Mouse (Mus musculus) midbrain, embryonic 15.5 days (tissue): ENCODE measurements at regions not wholly inside any gene's neighbourhood (a gene's known extent, or its start where the extent isn't known, plus 50 kb on each side); places are given as distances from the start of the nearest gene placed in this dataset.

ENCODE experiments used
- ATAC-seq: fragments of 200-750 bp; cut with Nextera tagmentation; replicated peaks from 2 replicates; pipeline ENCODE4 v1.8.0; 2017; ENCODE audit warnings: moderate TSS enrichment
- H3K27ac ChIP-seq: fragments of 300-500 bp; sonication (generic); 2 replicates; pipeline ENCODE4 v1.5.1; 2015; ENCODE audit warnings: mild to moderate bottlenecking, inconsistent platforms
- H3K27me3 ChIP-seq: fragments of 300-500 bp; sonication (generic); replicated peaks from 2 replicates; pipeline ENCODE4 v1.6.1; 2015; ENCODE audit warnings: inconsistent platforms
- H3K36me3 ChIP-seq: fragments of 300-500 bp; sonication (generic); replicated peaks from 2 replicates; pipeline ENCODE4 v1.6.1; 2015; ENCODE audit warnings: inconsistent platforms
- H3K4me1 ChIP-seq: fragments of 300-500 bp; sonication (generic); 2 replicates; pipeline ENCODE4 v1.6.1; 2015; ENCODE audit warnings: inconsistent platforms
- H3K4me2 ChIP-seq: fragments of 300-500 bp; sonication (generic); 2 replicates; pipeline ENCODE4 v1.6.1; 2015; ENCODE audit warnings: inconsistent platforms, mild to moderate bottlenecking, moderate library complexity
- H3K4me3 ChIP-seq: fragments of 300-500 bp; sonication (generic); 2 replicates; pipeline ENCODE4 v1.5.1; 2015; ENCODE audit warnings: mild to moderate bottlenecking, inconsistent platforms
- H3K9ac ChIP-seq: fragments of 300-500 bp; sonication (generic); 2 replicates; pipeline ENCODE4 v1.6.1; 2015; ENCODE audit warnings: mild to moderate bottlenecking, inconsistent platforms
- H3K9me3 ChIP-seq: fragments of 300-500 bp; sonication (generic); 2 replicates; pipeline ENCODE4 v1.6.1; 2016; ENCODE audit warnings: inconsistent platforms
- WGBS: fragments of 180-500 bp; shearing (Covaris S2); methylation state at CpG from one replicate; pipeline ENCODE4 v1.1.7; 2015; ENCODE audit warnings: mixed read lengths; 5-methylcytosine and 5-hydroxymethylcytosine counted together

GRCm38 (mm10) chr3:35437687-35438086 is 316.2 kb upstream of the Atp11b start:
- no peak for ATAC-seq
- no peaks in the 10 kb centered on the region for H3K4me1 ChIP-seq
- no peaks in the 10 kb centered on the region for H3K27me3 ChIP-seq
- H3K36me3 ChIP-seq: no peaks in the 10 kb centered on the region
- H3K9ac ChIP-seq: no peak overlapping the region
- no peak overlapping the region for H3K4me3 ChIP-seq
- no peak overlapping the region for H3K27ac ChIP-seq
- whole genome bisulfite sequencing: 87% methylated on average over 1 of the region's 1 CpGs
- no peaks in the 10 kb centered on the region for H3K9me3 ChIP-seq
- H3K4me2 ChIP-seq: no peak overlapping the region

GRCm38 (mm10) chr3:35462858-35463257 is 291.0 kb upstream of the Atp11b start:
- no peak overlapping the region for H3K27ac ChIP-seq
- no peak overlapping the region for H3K4me3 ChIP-seq
- no peaks in the 10 kb centered on the region for H3K9me3 ChIP-seq
- no peaks in the 10 kb centered on the region for H3K36me3 ChIP-seq
- no peak for ATAC-seq
- H3K4me2 ChIP-seq: no peak overlapping the region
- WGBS: 20% methylated on average over 4 of the region's 4 CpGs
- no peaks in the 10 kb centered on the region for H3K27me3 ChIP-seq
- no peaks in the 10 kb centered on the region for H3K4me1 ChIP-seq
- H3K9ac ChIP-seq: no peak overlapping the region

- 75% methylated on average over 11 of the region's 11 CpGs for WGBS
- no peak overlapping the region for H3K4me3 ChIP-seq
- no peaks in the 10 kb centered on the region for H3K27me3 ChIP-seq
- no peaks in the 10 kb centered on the region for H3K4me1 ChIP-seq
- H3K9ac ChIP-seq: no peak overlapping the region
- no peak overlapping the region for H3K27ac ChIP-seq
- H3K9me3 ChIP-seq: no peaks in the 10 kb centered on the region
- H3K36me3 ChIP-seq: no peaks in the 10 kb centered on the region
- ATAC-seq: no peak
- no peak overlapping the region for H3K4me2 ChIP-seq
Measured at GRCm38 (mm10) chr3:35464212-35464911, 289.5 kb upstream of the Atp11b start.

GRCm38 (mm10) chr3:35465956-35466355 is 287.9 kb upstream of the Atp11b start:
- Histone ChIP-seq H3K27me3 (no peaks in the 10 kb centered on the region), H3K4me1 (no peaks in the 10 kb centered on the region), H3K9ac (no peak overlapping the region), H3K36me3 (no peaks in the 10 kb centered on the region), H3K4me3 (no peak overlapping the region), H3K4me2 (no peak overlapping the region), H3K27ac (no peak overlapping the region), H3K9me3 (no peaks in the 10 kb centered on the region)
- 75% methylated on average over 3 of the region's 3 CpGs for WGBS
- ATAC-seq: no peak

GRCm38 (mm10) chr3:35473351-35473750 is 280.6 kb upstream of the Atp11b start:
- no peak overlapping the region for H3K27ac ChIP-seq
- WGBS: 64% methylated on average over 7 of the region's 7 CpGs
- no peaks in the 10 kb centered on the region for H3K9me3 ChIP-seq
- H3K36me3 ChIP-seq: no peaks in the 10 kb centered on the region
- no peaks in the 10 kb centered on the region for H3K27me3 ChIP-seq
- H3K4me2 ChIP-seq: no peak overlapping the region
- no peak overlapping the region for H3K4me3 ChIP-seq
- no peak; the same call in 1 of the 2 replicates for ATAC-seq
- H3K4me1 ChIP-seq: no peaks in the 10 kb centered on the region
- H3K9ac ChIP-seq: no peak overlapping the region

- Histone ChIP-seq H3K27ac (no peak overlapping the region), H3K27me3 (no peaks in the 10 kb centered on the region), H3K9me3 (no peaks in the 10 kb centered on the region), H3K4me2 (no peak overlapping the region), H3K9ac (no peak overlapping the region), H3K4me3 (no peak overlapping the region), H3K4me1 (no peaks in the 10 kb centered on the region), H3K36me3 (no peaks in the 10 kb centered on the region)
- ATAC-seq: no peak
- WGBS: 34% methylated on average over 6 of the region's 6 CpGs
Measured at GRCm38 (mm10) chr3:35474361-35474760, 279.5 kb upstream of the Atp11b start.

- Histone ChIP-seq H3K36me3 (no peaks in the 10 kb centered on the region), H3K27ac (no peak overlapping the region), H3K27me3 (no peaks in the 10 kb centered on the region), H3K4me2 (no peak overlapping the region), H3K4me1 (no peaks in the 10 kb centered on the region), H3K9me3 (no peaks in the 10 kb centered on the region), H3K4me3 (no peak overlapping the region), H3K9ac (no peak overlapping the region)
- no peak for ATAC-seq
- 80% methylated on average over 7 of the region's 7 CpGs for WGBS
Measured at GRCm38 (mm10) chr3:35475326-35475725, 278.6 kb upstream of the Atp11b start.

GRCm38 (mm10) chr3:35480714-35481695 is 272.9 kb upstream of the Atp11b start:
- 38% methylated on average over 18 of the region's 18 CpGs for WGBS

GRCm38 (mm10) chr3:35481841-35482240 is 272.1 kb upstream of the Atp11b start:
- 16% methylated on average over 11 of the region's 11 CpGs for WGBS
- Histone ChIP-seq H3K27ac (0 out of 2 replicates have a peak overlapping the region, but pooled peaks have one; percentile 8), H3K27me3 (no peaks in the 10 kb centered on the region), H3K4me2 (peak overlapping the region; percentile 46), H3K9me3 (no peaks in the 10 kb centered on the region), H3K9ac (peak overlapping the region; percentile 12; the same call in 1 of the 2 replicates), H3K4me1 (peaks cover 5% of the 10 kb centered on the region), H3K4me3 (peak overlapping the region; percentile 18; the same call in 1 of the 2 replicates), H3K36me3 (no peaks in the 10 kb centered on the region)
- ATAC-seq: peak; percentile 65; the same call in 1 of the 2 replicates

More at GRCm38 (mm10) chr3:35480714-35481695, 272.9 kb upstream of the Atp11b start:
- Histone ChIP-seq H3K27me3 (no peaks in the 10 kb centered on the region), H3K4me1 (peaks cover 5% of the 10 kb centered on the region), H3K9me3 (no peaks in the 10 kb centered on the region), H3K27ac (0 out of 2 replicates have a peak overlapping the region, but pooled peaks have one; percentile 14), H3K9ac (no peak overlapping the region), H3K4me3 (no peak overlapping the region), H3K4me2 (no peak overlapping the region), H3K36me3 (no peaks in the 10 kb centered on the region)
- ATAC-seq: peak; percentile 52

GRCm38 (mm10) chr3:35482296-35482695 is 271.6 kb upstream of the Atp11b start:
- H3K4me2 ChIP-seq: peak overlapping the region; percentile 46
- ATAC-seq: peak; percentile 76
- 0 out of 2 replicates have a peak overlapping the region, but pooled peaks have one; percentile 8 for H3K27ac ChIP-seq
- 0 out of 2 replicates have a peak overlapping the region, but pooled peaks have one; percentile 12 for H3K9ac ChIP-seq
- under 1% methylated on average over 6 of the region's 6 CpGs for WGBS
- no peaks in the 10 kb centered on the region for H3K36me3 ChIP-seq
- H3K4me3 ChIP-seq: peak overlapping the region; percentile 18; the same call in 1 of the 2 replicates
- H3K9me3 ChIP-seq: no peaks in the 10 kb centered on the region
- H3K27me3 ChIP-seq: no peaks in the 10 kb centered on the region
- H3K4me1 ChIP-seq: peaks cover 5% of the 10 kb centered on the region

GRCm38 (mm10) chr3:35482759-35483158 is 271.1 kb upstream of the Atp11b start:
- Histone ChIP-seq H3K4me1 (peaks cover 5% of the 10 kb centered on the region), H3K27ac (no peak overlapping the region), H3K4me3 (no peak overlapping the region), H3K9me3 (no peaks in the 10 kb centered on the region), H3K9ac (no peak overlapping the region), H3K27me3 (no peaks in the 10 kb centered on the region), H3K36me3 (no peaks in the 10 kb centered on the region), H3K4me2 (no peak overlapping the region)
- 67% methylated on average over 10 of the region's 10 CpGs for WGBS
- 0 out of 2 replicates have a peak, but pooled peaks have one; percentile 35 for ATAC-seq
